Mouse (Mus musculus) neural tube, embryonic 15.5 days (tissue): ENCODE results near the gene Gm11492. TPM values are rescaled to one million over a fixed set of nuclear protein-coding genes. Genes with fewer than 3 reads are reported as not detected.

Experiments
- ATAC-seq: fragments of 200-750 bp; cut with Nextera tagmentation; 2 replicates; pipeline ENCODE4 v1.8.0; 2017; ENCODE audit warnings: mild to moderate bottlenecking, moderate TSS enrichment, moderate library complexity; ENCODE audit not compliant: low FRiP score
- H3K27ac ChIP-seq: fragments of 300-500 bp; sonication (generic); replicated peaks from 2 replicates; pipeline ENCODE4 v1.5.1; 2015; ENCODE audit warnings: mild to moderate bottlenecking, inconsistent platforms
- H3K27me3 ChIP-seq: fragments of 300-500 bp; sonication (generic); replicated peaks from 2 replicates; pipeline ENCODE4 v1.6.1; 2015; ENCODE audit warnings: inconsistent platforms
- H3K36me3 ChIP-seq: fragments of 300-500 bp; sonication (generic); 2 replicates; pipeline ENCODE4 v1.6.1; 2015; ENCODE audit warnings: inconsistent platforms
- H3K4me1 ChIP-seq: fragments of 300-500 bp; sonication (generic); 2 replicates; pipeline ENCODE4 v1.6.1; 2015; ENCODE audit warnings: inconsistent platforms
- H3K4me2 ChIP-seq: fragments of 300-500 bp; sonication (generic); 2 replicates; pipeline ENCODE4 v1.6.1; 2015; ENCODE audit warnings: inconsistent platforms, mild to moderate bottlenecking, moderate library complexity
- H3K4me3 ChIP-seq: fragments of 300-500 bp; sonication (generic); replicated peaks from 2 replicates; pipeline ENCODE4 v1.5.1; 2015; ENCODE audit warnings: mild to moderate bottlenecking, inconsistent platforms
- H3K9ac ChIP-seq: fragments of 300-500 bp; sonication (generic); replicated peaks from 2 replicates; pipeline ENCODE4 v1.6.1; 2015; ENCODE audit warnings: mild to moderate bottlenecking, inconsistent platforms
- H3K9me3 ChIP-seq: fragments of 300-500 bp; sonication (generic); replicated peaks from 2 replicates; pipeline ENCODE4 v1.6.1; 2016; ENCODE audit warnings: inconsistent platforms
- WGBS: fragments of 180-500 bp; shearing (Covaris S2); methylation state at CpG from one replicate; pipeline ENCODE4 v1.1.7; 2015; ENCODE audit warnings: mixed read lengths; 5-methylcytosine and 5-hydroxymethylcytosine counted together
- polyA plus RNA-seq: library from polyadenylated mRNA; unstranded; fragments of >200 nt; fragmentation: Nextera tagmentation; extraction: Ambion mirVana; gene quantifications from 2 replicates; pipeline ENCODE4 v1.2.1, GENCODE M21; 2015

Gene Gm11492
- polyA plus RNA-seq, 1 experiment from 2014 or later = not detected

- 91% methylated on average over 7 of the region's 7 CpGs for WGBS
- H3K27ac ChIP-seq = no peak overlapping the region
Observed at GRCm38 (mm10) chr11:87609264-87609663, 42.8 kb downstream of the Gm11492 start.

DNA sequence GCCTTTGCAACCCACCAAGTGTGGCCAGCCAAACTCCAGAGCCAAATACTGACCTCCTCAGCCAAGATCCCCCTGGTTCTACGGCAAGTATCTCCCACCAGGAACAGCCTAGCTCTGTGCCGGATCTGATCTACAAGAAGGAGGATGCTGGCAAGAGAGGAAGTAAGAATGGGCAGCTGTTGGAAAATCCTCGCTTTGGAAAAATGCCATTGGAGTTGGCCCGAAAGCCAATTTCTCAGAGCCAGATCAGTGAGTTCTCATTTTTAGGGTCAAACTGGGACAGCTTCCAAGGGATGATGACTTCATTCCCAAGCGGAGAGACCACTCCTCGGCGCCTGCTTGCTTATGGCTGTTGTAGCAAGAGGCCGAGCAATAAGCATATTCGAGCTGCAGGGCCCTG is 45.1 kb downstream of the Gm11492 start:
- Histone ChIP-seq H3K9ac (no peak overlapping the region), H3K27ac (no peak overlapping the region), H3K4me1 (no peaks in the 10 kb centered on the region), H3K27me3 (no peaks in the 10 kb centered on the region), H3K36me3 (peaks cover 92% of the 10 kb centered on the region), H3K9me3 (no peaks in the 10 kb centered on the region), H3K4me3 (no peak overlapping the region), H3K4me2 (no peak overlapping the region)
- WGBS = 92% methylated on average over 9 of the region's 9 CpGs
- no peak for ATAC-seq

More at GRCm38 (mm10) chr11:87609264-87609663, 42.8 kb downstream of the Gm11492 start:
- no peak overlapping the region for H3K4me3 ChIP-seq
- no peak overlapping the region for H3K9ac ChIP-seq
- no peak overlapping the region for H3K4me2 ChIP-seq
- ATAC-seq = no peak
- no peaks in the 10 kb centered on the region for H3K27me3 ChIP-seq
- H3K36me3 ChIP-seq = peaks cover 95% of the 10 kb centered on the region
- H3K9me3 ChIP-seq = no peaks in the 10 kb centered on the region
- no peaks in the 10 kb centered on the region for H3K4me1 ChIP-seq

DNA sequence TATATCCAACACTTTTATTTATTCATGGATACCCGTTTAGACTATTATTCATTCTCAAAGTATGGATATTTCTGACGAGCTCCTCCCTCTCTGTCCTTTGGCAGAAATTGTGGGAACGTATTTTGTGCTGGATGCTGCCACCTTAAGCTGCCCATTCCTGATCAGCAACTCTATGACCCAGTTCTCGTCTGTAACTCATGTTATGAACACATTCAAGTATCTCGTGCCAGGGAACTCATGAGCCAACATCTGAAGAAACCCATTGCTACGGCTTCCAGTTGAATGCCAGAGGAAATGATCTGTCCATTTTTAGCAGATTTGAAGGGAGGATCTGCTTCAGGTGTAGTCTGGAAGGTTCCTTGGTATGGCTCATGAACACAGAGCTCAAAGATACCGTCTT is 47.5 kb downstream of the Gm11492 start:
- ATAC-seq = no peak
- Histone ChIP-seq H3K9me3 (no peaks in the 10 kb centered on the region), H3K27me3 (no peaks in the 10 kb centered on the region), H3K4me3 (no peak overlapping the region), H3K27ac (no peak overlapping the region), H3K36me3 (peaks cover 92% of the 10 kb centered on the region), H3K9ac (no peak overlapping the region), H3K4me1 (no peaks in the 10 kb centered on the region), H3K4me2 (no peak overlapping the region)
- 92% methylated on average over 7 of the region's 7 CpGs for WGBS

DNA sequence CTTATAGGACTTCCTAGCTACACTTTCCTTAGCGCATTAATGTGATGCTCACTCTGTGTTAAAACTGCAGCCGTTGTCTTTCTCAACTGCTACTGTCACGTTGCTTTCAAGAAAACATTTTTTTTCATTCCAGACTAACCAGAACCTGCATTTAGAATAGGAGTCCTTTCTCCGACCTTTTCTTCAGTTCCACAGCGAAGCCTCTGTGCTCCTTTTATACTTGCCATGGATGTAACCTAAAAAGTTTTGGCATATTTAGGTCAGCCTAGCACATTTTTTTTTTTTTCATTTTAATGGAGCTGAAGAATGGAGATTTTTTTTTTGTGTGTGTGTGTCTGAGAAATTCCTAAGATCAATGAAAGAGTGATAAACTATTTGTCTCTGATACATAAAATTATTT is 49.1 kb downstream of the Gm11492 start:
- WGBS = 93% methylated on average over 5 of the region's 5 CpGs
- H3K36me3 ChIP-seq = peaks cover 81% of the 10 kb centered on the region
- H3K9ac ChIP-seq = no peak overlapping the region
- no peak for ATAC-seq
- no peaks in the 10 kb centered on the region for H3K9me3 ChIP-seq
- no peak overlapping the region for H3K27ac ChIP-seq
- no peaks in the 10 kb centered on the region for H3K27me3 ChIP-seq
- H3K4me3 ChIP-seq = no peak overlapping the region
- H3K4me2 ChIP-seq = no peak overlapping the region
- H3K4me1 ChIP-seq = no peaks in the 10 kb centered on the region

GRCm38 (mm10) chr11:87615952-87616351 is 49.5 kb downstream of the Gm11492 start:
- Histone ChIP-seq H3K27ac (no peak overlapping the region), H3K4me3 (no peak overlapping the region), H3K27me3 (no peaks in the 10 kb centered on the region), H3K4me2 (no peak overlapping the region), H3K9me3 (no peaks in the 10 kb centered on the region), H3K9ac (no peak overlapping the region), H3K4me1 (no peaks in the 10 kb centered on the region), H3K36me3 (peaks cover 79% of the 10 kb centered on the region)
- ATAC-seq = no peak
- 96% methylated on average over 2 of the region's 2 CpGs for WGBS

DNA sequence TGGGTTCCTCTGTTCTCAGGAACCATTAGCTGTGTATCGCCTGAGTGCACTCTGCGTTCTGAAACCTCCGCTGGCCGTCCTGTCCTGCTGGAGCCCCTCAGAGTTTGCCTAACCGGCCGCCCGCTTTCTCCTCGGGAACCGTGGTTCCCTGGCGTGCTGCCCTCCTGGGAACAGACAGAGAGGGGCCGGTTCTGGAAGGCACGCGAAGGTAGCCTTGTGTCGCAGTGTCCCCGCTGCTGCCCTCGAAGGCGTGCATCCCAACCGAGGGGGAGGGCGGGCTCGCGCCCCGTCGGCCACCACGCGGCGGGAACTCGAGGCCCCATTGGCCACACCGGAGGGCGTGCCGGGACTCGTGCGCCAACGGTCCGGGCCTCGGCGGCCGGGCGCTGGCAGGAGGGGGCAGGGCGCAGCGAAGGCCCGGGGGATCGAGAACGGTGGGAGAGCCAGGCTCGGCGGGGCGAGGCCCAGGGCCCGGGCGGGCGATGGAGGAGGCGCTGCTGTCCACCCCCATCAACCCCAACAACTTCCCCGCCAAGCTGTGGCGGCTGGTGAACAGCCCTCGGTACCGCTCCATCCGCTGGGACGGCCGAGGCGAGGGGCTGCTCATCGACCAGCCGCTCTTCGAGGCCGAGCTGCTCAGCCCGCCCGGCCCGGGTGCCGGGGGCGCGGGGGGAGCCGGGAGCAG is 50.5 kb downstream of the Gm11492 start, which contains the start of gene Hsf5:
Gene Hsf5 (plus strand): TSS at position 375 of the 685 bp plus-strand sequence.
- no peak for ATAC-seq
- peaks cover 69% of the 10 kb centered on the region for H3K36me3 ChIP-seq
- no peak within 1 kb of the TSS for H3K4me2 ChIP-seq
- H3K27ac ChIP-seq = no peak within 1 kb of the TSS
- WGBS = 92% methylated on average over 66 of the region's 69 CpGs
- H3K4me3 ChIP-seq = no peak within 1 kb of the TSS
- H3K9ac ChIP-seq = no peak within 1 kb of the TSS
- no peaks in the 10 kb centered on the region for H3K27me3 ChIP-seq
- no peaks in the 10 kb centered on the region for H3K9me3 ChIP-seq
- no peaks in the 10 kb centered on the region for H3K4me1 ChIP-seq

GRCm38 (mm10) chr11:87617606-87618005 is 51.2 kb downstream of the Gm11492 start:
- no peak for ATAC-seq
- H3K4me1 ChIP-seq = no peaks in the 10 kb centered on the region
- peaks cover 64% of the 10 kb centered on the region for H3K36me3 ChIP-seq
- H3K4me2 ChIP-seq = no peak overlapping the region
- H3K27me3 ChIP-seq = no peaks in the 10 kb centered on the region
- H3K4me3 ChIP-seq = no peak overlapping the region
- 94% methylated on average over 32 of the region's 32 CpGs for WGBS
- H3K27ac ChIP-seq = no peak overlapping the region
- H3K9me3 ChIP-seq = no peaks in the 10 kb centered on the region
- H3K9ac ChIP-seq = no peak overlapping the region

Other genes starting within 250 kb of the Gm11492 start
- 20.9 and 26.3 TPM in 2 replicates for gene Ppm1e, start 207.6 kb upstream of the Gm11492 start, polyA plus RNA-seq
- gene Rad51c, start 161.7 kb upstream of the Gm11492 start, polyA plus RNA-seq = 4.0 and 5.7 TPM in 2 replicates
- 0.86 and 0.92 TPM in 2 replicates for gene Tex14, start 161.6 kb upstream of the Gm11492 start, polyA plus RNA-seq
- 34.6 and 38.3 TPM in 2 replicates for gene Sept4, start 2.2 kb downstream of the Gm11492 start, polyA plus RNA-seq
- 41.0 and 42.8 TPM in 2 replicates for gene Mtmr4, start 25.5 kb downstream of the Gm11492 start, polyA plus RNA-seq
- gene Hsf5, start 50.5 kb downstream of the Gm11492 start, polyA plus RNA-seq = 0.38 and 0.49 TPM in 2 replicates
- 0.54 and 2.6 TPM in 2 replicates for gene Rnf43, start 96.1 kb downstream of the Gm11492 start, polyA plus RNA-seq
- 129 and 144 TPM in 2 replicates for gene Supt4a, start 170.9 kb downstream of the Gm11492 start, polyA plus RNA-seq
- gene Tspoap1, start 193.9 kb downstream of the Gm11492 start, polyA plus RNA-seq = 34.5 and 43.8 TPM in 2 replicates
- gene Mpo, start 226.9 kb downstream of the Gm11492 start, polyA plus RNA-seq = 0.51 and 2.5 TPM in 2 replicates